Mouse (Mus musculus): Measurements from ENCODE around the gene Eid3.

Gene Eid3

GRCm38 (mm10) chr10:82860929-82861315, 5.5 kb upstream of the Eid3 start:
- no peak for DNase-seq (ENCODE audit: low read depth, low spot score)

DNA sequence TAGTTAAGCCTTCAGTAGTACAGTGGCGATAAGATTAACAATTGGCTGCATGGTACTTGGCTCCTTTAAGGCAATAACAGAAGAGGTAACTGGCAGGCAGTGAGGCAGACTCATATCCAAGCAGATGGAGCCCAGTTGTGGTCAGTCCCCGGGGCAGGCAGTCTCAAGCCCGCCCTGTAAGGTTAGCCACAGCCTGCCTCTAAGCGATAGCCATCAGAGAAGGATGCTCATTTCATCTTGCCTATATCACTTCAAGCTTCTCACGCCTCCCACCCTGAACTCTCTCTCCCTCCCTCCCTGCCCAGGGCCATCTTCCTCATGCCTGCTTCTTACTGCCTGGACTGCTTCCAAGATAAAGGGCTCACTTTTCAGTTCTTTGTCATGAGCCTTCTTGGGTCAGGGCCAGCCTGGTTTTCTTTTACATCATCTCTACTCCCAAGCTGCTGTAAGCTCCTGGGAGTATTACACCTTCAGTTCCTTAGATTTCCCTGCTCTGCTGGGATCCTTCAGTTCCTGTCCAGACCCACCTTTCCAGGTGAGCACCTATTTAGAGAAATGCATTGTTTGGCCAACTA, 3.2 kb upstream of the Eid3 start:
- DNase-seq (ENCODE audit: low read depth, low spot score), result no peak

- DNase-seq (ENCODE audit: low read depth, low spot score), result no peak
Measured at GRCm38 (mm10) chr10:82863827-82864226, 2.6 kb upstream of the Eid3 start.

DNA sequence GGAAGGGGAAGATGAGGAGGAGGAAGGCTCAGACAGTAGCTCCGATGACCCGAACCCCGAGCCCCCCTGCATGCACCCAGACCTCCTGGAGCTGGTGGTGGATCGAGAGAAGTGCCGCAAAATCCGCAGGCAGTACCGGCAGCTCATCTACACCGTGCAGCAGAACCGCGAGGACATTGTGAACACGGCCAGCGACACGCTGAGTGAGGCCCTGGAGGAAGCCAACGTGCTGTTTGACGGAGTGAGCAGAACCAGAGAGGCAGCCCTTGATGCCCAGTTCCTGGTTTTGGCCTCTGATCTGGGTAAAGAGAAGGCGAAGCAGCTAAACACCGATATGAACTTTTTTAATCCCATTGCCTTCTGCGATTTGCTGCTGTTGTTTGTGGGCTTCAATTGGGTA, 406 bp downstream of the Eid3 start:
- DNase-seq (ENCODE audit: low read depth, low spot score), result no peak

DNA sequence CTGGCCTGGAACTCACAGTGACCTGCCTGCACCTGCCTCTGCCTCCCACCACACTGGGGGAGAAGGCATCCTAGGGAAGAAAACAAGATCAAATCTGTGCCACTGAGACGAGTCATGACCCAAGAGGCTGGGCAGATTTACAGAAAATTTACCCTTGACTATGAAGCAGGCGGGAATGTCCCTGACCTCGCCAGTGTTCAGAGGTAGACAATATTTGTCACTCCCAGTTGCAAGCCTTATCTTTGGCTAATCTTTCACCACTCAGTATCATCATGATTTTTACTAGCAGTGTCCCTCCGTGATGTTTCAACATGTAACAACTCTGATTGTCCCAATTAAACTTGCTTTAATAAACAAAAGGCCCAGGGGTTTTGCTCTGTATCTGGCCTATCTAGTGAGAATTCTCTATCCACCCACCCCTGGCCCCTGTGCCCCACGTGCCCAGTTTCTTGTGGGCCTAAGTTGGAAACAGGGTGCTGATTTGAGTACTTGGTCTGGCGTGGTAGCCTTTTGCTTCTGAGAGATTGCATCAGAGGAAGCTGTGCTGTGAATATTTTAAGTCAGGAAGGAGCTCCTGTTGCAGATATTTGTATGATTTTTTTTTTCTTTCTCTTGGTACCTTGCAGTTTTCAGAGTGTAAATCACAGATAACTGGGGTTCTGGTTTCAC, 2.1 kb downstream of the Eid3 start:
- DNase-seq (ENCODE audit: low read depth, low spot score), result no peak

DNA sequence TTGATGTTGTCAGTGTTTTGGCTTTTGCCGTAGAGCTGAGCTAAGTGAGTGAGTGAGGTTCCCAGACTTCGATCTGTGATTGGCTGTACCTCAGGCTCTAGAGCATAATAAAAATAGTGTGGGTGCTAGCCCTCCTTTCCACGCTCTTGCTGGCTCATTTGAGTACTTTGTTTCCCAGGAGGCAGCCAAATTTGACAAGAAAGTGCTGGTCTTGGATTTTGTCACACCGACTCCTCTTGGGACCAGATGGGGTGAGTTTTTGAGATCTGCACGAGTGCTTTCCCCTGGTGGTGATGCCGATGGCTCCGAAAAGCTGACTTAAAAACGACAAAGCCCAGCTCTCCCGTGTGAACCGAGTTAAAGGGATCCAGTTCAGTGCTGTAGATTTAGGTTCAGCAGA, 9.0 kb downstream of the Eid3 start:
- no peak for DNase-seq (ENCODE audit: low read depth, low spot score)

DNA sequence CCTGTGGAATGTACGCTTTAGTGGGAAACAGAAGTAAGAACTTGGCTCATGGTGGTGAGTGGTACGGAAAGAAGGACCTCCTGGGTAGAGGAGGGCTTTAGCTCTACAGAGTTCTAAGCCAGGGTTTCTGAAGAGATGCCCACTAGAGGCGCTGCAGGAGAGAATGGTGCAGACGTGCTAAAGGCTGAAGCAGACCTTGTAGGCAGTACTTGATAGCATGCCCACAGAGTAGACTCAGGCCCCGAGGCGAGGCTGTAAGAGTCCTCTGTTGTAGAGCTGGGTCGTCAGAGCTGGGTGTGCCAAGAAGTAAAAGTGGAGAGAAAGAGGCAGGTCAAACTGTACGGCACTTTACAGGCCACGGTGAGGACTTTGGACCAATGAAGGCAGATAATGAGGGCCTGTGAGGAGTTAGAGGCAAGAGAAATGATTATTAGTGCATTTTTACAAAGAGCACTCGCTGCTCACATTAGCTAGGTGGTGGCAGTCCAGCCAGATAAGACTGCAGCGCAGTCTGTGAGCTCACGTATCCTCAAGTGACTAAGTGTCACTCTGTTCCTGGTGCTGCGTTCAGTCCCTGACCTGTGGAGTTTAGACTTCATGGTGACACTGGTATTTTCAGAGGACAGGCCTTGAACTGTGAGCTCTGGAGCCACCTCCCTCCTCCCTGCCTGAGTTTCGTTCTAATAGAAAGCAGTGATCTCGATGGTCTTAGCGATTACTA, 9.8 kb downstream of the Eid3 start:
- peak; percentile 83 for DNase-seq (ENCODE audit: low read depth, low spot score)

DNA sequence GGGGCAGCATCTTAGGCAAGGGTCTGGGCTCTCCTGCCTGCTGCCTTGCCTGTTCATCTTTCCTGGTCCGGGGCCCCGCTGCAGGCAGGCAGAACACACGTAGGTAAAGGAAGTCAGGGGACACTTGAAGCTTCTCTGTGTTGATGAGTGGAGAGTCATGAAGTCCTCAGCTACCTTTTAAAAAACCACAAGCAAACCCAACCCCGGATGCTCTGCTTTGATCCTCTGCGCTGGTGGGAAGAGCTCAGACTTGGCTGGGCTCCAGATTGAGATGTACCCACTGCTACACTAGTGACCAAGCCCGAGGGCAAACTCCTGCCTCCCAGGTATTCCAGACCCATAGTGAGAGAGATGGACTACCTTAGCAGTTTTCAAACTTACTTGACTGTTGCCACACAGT, 20.9 kb downstream of the Eid3 start:
- DNase-seq (ENCODE audit: low read depth, low spot score), result no peak

GRCm38 (mm10) chr10:82888576-82888975, 22.1 kb downstream of the Eid3 start:
- DNase-seq (ENCODE audit: low read depth, low spot score), result no peak

GRCm38 (mm10) chr10:82889447-82889973, 23.1 kb downstream of the Eid3 start:
- no peak for DNase-seq (ENCODE audit: low read depth, low spot score)

DNA sequence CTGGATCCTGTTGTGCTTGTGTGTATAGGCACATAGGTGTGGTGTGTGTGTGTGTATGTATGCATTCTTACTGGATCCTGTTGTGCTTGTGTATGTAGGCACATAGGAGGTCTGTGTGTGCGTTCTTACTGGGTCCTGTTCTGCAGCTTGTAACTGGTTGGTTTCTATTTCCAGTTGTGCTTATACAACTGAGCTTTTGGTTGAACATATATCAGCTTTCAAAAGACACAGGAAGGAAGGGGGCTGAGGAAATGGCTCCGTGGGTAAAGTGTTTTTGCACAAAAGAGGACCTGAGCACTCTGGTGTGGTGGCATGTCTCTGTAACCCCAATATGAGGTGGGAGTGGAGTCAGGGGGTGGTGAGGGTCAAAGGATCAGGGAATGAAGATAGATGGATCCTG, 24.5 kb downstream of the Eid3 start:
- no peak for DNase-seq (ENCODE audit: low read depth, low spot score)

DNA sequence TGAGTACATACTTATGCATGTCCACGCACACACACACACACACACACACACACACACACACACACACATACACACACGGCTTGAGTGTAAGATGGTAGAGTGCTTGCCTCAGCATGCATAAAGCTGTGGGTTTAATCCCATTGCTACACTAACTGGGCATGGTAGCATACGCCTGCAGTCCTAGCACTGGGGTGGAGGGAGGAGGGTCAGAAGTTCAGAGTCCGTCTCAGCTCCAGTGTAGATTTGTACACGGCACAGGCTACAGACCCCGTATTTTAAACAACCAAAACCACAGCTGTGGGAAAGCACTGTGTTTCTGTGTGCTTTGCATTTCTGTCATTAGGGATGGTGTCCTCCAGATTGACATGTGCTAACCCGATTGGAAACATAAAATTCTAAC, 25.0 kb downstream of the Eid3 start:
- DNase-seq (ENCODE audit: low read depth, low spot score), result no peak

GRCm38 (mm10) chr10:82892442-82893055, 26.1 kb downstream of the Eid3 start:
- DNase-seq (ENCODE audit: low read depth, low spot score), result no peak

- DNase-seq (ENCODE audit: low read depth, low spot score), result peak; percentile 30
Measured at GRCm38 (mm10) chr10:82893872-82894650, 27.6 kb downstream of the Eid3 start.

- peak; percentile 66 for DNase-seq (ENCODE audit: low read depth, low spot score)
Measured at GRCm38 (mm10) chr10:82897936-82898335, 31.5 kb downstream of the Eid3 start.

- peak; percentile 31 for DNase-seq (ENCODE audit: low read depth, low spot score)
Measured at GRCm38 (mm10) chr10:82898893-82899292, 32.5 kb downstream of the Eid3 start.

DNA sequence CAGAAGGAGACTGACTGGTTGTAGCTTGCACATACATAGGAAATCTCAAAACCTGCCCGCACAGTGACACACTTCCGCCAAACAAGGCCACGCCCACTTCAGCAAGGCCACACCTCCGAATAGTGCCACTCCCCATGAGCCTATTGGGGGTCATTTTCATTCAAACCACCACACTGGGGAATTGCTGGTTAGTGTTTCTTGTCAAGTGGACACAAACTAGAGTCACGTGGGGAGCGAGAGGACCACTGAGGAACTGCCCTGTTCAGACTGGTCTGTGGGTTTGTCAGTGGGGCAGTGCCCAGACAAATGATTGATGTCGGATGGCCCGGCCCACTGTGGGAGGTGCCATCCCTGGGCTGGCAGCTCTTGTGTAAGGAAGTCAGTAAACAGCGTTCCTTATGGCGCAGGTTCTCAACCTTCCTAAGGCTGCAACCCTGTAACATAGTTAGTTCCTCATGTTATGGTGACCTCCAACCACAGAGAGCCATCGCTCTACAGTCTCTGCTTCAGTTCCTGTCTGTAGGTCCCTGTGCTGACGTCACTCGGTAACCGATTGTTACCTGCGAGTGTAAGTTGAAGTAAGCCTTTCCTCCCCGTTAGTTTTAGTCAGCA, 33.5 kb downstream of the Eid3 start:
- peak; percentile 87 for DNase-seq (ENCODE audit: low read depth, low spot score)

- DNase-seq (ENCODE audit: low read depth, low spot score), result peak; percentile 82
Measured at GRCm38 (mm10) chr10:82900546-82900945, 34.1 kb downstream of the Eid3 start.

DNA sequence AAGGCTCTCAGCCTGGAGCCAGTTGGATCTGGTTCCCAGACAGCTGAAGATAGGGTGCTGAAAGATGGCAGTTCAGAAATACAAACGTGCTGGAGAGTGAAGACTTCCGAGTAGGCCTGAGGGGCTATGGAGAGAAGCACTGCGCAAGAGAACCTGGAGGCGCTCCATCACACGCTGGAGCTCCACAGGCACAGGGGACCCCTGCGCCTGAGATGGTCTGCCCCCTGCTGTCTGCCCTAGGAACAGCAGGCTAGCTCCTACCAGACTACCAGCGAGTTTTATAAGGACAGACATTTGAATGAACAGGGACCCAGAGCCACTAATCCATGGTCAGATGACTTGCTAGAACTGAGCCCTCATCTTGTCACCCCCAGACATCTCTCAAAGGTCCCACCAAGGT, 35.0 kb downstream of the Eid3 start:
- DNase-seq (ENCODE audit: low read depth, low spot score), result peak; percentile 85

GRCm38 (mm10) chr10:82908526-82908925, 42.1 kb downstream of the Eid3 start:
- no peak for DNase-seq (ENCODE audit: low read depth, low spot score)

- peak; percentile 72 for DNase-seq (ENCODE audit: low read depth, low spot score)
Measured at GRCm38 (mm10) chr10:82909382-82909781, 43.0 kb downstream of the Eid3 start.

Data from R1 (cell line).